Mouse (Mus musculus): ENCODE data around the gene Tbc1d30.

The Tbc1d30 gene

GRCm38 (mm10) chr10:121234476-121234875 lies 116.6 kb downstream of the Tbc1d30 start:
- no peak for DNase-seq (ENCODE audit: inconsistent age in 2 of 2, low spot score in 1 of 2)

- no peak for DNase-seq (ENCODE audit: inconsistent age in 2 of 2, low spot score in 1 of 2)
Observed at GRCm38 (mm10) chr10:121228422-121228953, 122.6 kb downstream of the Tbc1d30 start.

- DNase-seq (ENCODE audit: inconsistent age in 2 of 2, low spot score in 1 of 2): no peak
Observed at GRCm38 (mm10) chr10:121227988-121228409, 123.1 kb downstream of the Tbc1d30 start.

GRCm38 (mm10) chr10:121227403-121227802 lies 123.7 kb downstream of the Tbc1d30 start:
- DNase-seq (ENCODE audit: inconsistent age in 2 of 2, low spot score in 1 of 2): no peak

GRCm38 (mm10) chr10:121225636-121226035 lies 125.4 kb downstream of the Tbc1d30 start:
- DNase-seq (ENCODE audit: inconsistent age in 2 of 2, low spot score in 1 of 2): no peak

GRCm38 (mm10) chr10:121222881-121223280 lies 128.2 kb downstream of the Tbc1d30 start:
- no peak for DNase-seq (ENCODE audit: inconsistent age in 2 of 2, low spot score in 1 of 2)

GRCm38 (mm10) chr10:121218616-121219015 lies 132.5 kb downstream of the Tbc1d30 start:
- DNase-seq (ENCODE audit: inconsistent age in 2 of 2, low spot score in 1 of 2): no peak

- no peak for DNase-seq (ENCODE audit: inconsistent age in 2 of 2, low spot score in 1 of 2)
Observed at GRCm38 (mm10) chr10:121216804-121217203, 134.3 kb downstream of the Tbc1d30 start.
